In genomic region chr11:98360866-98361521, GRCm38 (mm10) we compare ENCODE assay signal across 10 mouse cellular contexts. TPM values are rescaled to one million over a fixed set of nuclear protein-coding genes. Genes with fewer than 3 reads are reported as not detected.
DNase-seq lines count a peak whose midpoint lies in the region; ATAC-seq and TF ChIP-seq lines count a peak whose summit lies in the region.
"Had no signal": no experiment of that assay in that cellular context is flagged by ENCODE, and none has a peak within 500 bp of the region (broad histone marks: within the 10 kb centered on the region; RNA-seq: fewer than 3 reads in every experiment).

No protein-coding gene starts in this region.

- peaks cover 29% of the 10 kb centered on the region for H3K4me1 ChIP-seq in kidney, postnatal 0 days (replicated peaks; ENCODE audit: insufficient read depth, low read length)
- H3K4me1 ChIP-seq in embryonic facial prominence, embryonic 10.5 days, result peaks cover 54% of the 10 kb centered on the region
- peaks cover 49% of the 10 kb centered on the region for H3K4me1 ChIP-seq in intestine, embryonic 15.5 days (replicated peaks)

- no peaks in the 10 kb centered on the region for H3K9me3 ChIP-seq in kidney, postnatal 0 days (replicated peaks; ENCODE audit: low read length)
- H3K9me3 ChIP-seq in embryonic facial prominence, embryonic 10.5 days, result no peaks in the 10 kb centered on the region
- H3K9me3 ChIP-seq in intestine, embryonic 15.5 days, result no peaks in the 10 kb centered on the region

- H3K4me2 ChIP-seq in kidney, postnatal 0 days (ENCODE audit: low read length), result 0 out of 2 replicates have a peak overlapping the region, but pooled peaks have one; percentile 1
- no peak overlapping the region for H3K4me2 ChIP-seq in intestine, embryonic 15.5 days (replicated peaks)
- H3K4me2 ChIP-seq in myocyte (ENCODE audit: low read depth), result peak overlapping the region; percentile 61

- no peak for TF ChIP-seq POLR2A in myocyte (IDR thresholded peaks at IDR 0.05; ENCODE audit: insufficient read length, low read depth)

- no peak for DNase-seq in kidney, postnatal 0 days (ENCODE audit: low spot score)
- no peak for DNase-seq in kidney, postnatal 4 days
- DNase-seq in embryonic facial prominence, embryonic 10.5 days (ENCODE audit: low spot score), result peak; percentile 24
- DNase-seq in gastrocnemius, postnatal 4 days (ENCODE audit: low spot score in 2 of 2), result no peak
- DNase-seq in urinary bladder, adult 2 months (ENCODE audit: low spot score), result no peak
- DNase-seq in thymus, postnatal 4 days, result no peak

- H3K79me2 ChIP-seq in myocyte (ENCODE audit: control insufficient read depth, insufficient read depth), result peaks cover 32% of the 10 kb centered on the region

- H3K27ac ChIP-seq in kidney, postnatal 0 days, result peak overlapping the region; percentile 42; the same call in 1 of the 2 replicates
- peak overlapping the region; percentile 80 for H3K27ac ChIP-seq in embryonic facial prominence, embryonic 10.5 days (replicated peaks)
- H3K27ac ChIP-seq in intestine, embryonic 15.5 days, result peak overlapping the region; percentile 24; the same call in 1 of the 2 replicates

- WGBS in kidney, postnatal 0 days, result 45% methylated on average over 9 of the region's 9 CpGs
- 44% methylated on average over 9 of the region's 9 CpGs for WGBS in embryonic facial prominence, embryonic 10.5 days
- 61% methylated on average over 9 of the region's 9 CpGs for WGBS in intestine, embryonic 15.5 days

- no peak for ATAC-seq in kidney, postnatal 0 days (replicated peaks; ENCODE audit: low FRiP score, low read depth)
- no peak for ATAC-seq in intestine, embryonic 15.5 days

- H3K9ac ChIP-seq in kidney, postnatal 0 days (ENCODE audit: low read depth, low read length), result 0 out of 2 replicates have a peak overlapping the region, but pooled peaks have one; percentile 31
- H3K9ac ChIP-seq in intestine, embryonic 15.5 days, result no peak overlapping the region

- no peak for TF ChIP-seq CTCF in kidney, postnatal 0 days (IDR thresholded peaks at IDR 0.05; ENCODE audit: low read depth)

- H3K4me3 ChIP-seq in kidney, postnatal 0 days (replicated peaks; ENCODE audit: low read depth, low read length), result no peak overlapping the region
- peak overlapping the region; percentile 36 for H3K4me3 ChIP-seq in embryonic facial prominence, embryonic 10.5 days
- no peak overlapping the region for H3K4me3 ChIP-seq in intestine, embryonic 15.5 days (replicated peaks)
- H3K4me3 ChIP-seq in myocyte, result no peak overlapping the region

- no peak overlapping the region for H3ac ChIP-seq in myocyte (ENCODE audit: control insufficient read depth, insufficient read length)

- H3K36me3 ChIP-seq in kidney, postnatal 0 days (ENCODE audit: insufficient read depth, low read length), result no peaks in the 10 kb centered on the region
- no peaks in the 10 kb centered on the region for H3K36me3 ChIP-seq in embryonic facial prominence, embryonic 10.5 days (replicated peaks)
- H3K36me3 ChIP-seq in intestine, embryonic 15.5 days, result no peaks in the 10 kb centered on the region
- no peaks in the 10 kb centered on the region for H3K36me3 ChIP-seq in myocyte (ENCODE audit: control insufficient read depth, insufficient read depth)

- H3K27me3 ChIP-seq in kidney, postnatal 0 days (ENCODE audit: insufficient read depth, low read length), result no peaks in the 10 kb centered on the region
- peaks cover 16% of the 10 kb centered on the region for H3K27me3 ChIP-seq in embryonic facial prominence, embryonic 10.5 days (replicated peaks; ENCODE audit: low read depth, poor library complexity, severe bottlenecking)
- H3K27me3 ChIP-seq in intestine, embryonic 15.5 days (replicated peaks), result no peaks in the 10 kb centered on the region
- no peaks in the 10 kb centered on the region for H3K27me3 ChIP-seq in myocyte (ENCODE audit: control insufficient read depth, insufficient read depth, insufficient read length)

TF ChIP-seq in myocyte, 11 proteins besides CTCF, POLR2A, EP300 and RAD21:
- peak in 1 of 3 experiments; percentile 44 for TF ChIP-seq MYOD1 (IDR thresholded peaks at IDR 0.05; ENCODE audit: control insufficient read depth in 1 of 3, insufficient read length in 2 of 3, low read depth in 2 of 3)
- TF ChIP-seq MYOG (IDR thresholded peaks at IDR 0.05; ENCODE audit: control insufficient read depth in 1 of 3, insufficient read depth in 1 of 3, insufficient read length in 2 of 3, low read depth in 2 of 3), result peak in 1 of 3 experiments; percentile 8
- no peak for TF ChIP-seq USF1 (IDR thresholded peaks at IDR 0.05; ENCODE audit: low read depth)
TF ChIP-seq in myocyte: peak in this region for 2.

RNA-seq across cellular contexts. Expression of gene Stard3, which starts 2.8 kb away (rescaled TPM):
- 42.4 and 42.8 TPM in 2 replicates for polyA plus RNA-seq in kidney, postnatal 0 days (2015; fragmentation: Nextera tagmentation; extraction: Ambion mirVana)
- polyA plus RNA-seq in embryonic facial prominence, embryonic 10.5 days (2016; fragmentation: Nextera tagmentation; extraction: Ambion mirVana), result 40.8 and 41.7 TPM in 2 replicates
- polyA plus RNA-seq in intestine, embryonic 15.5 days (2015; fragmentation: Nextera tagmentation; extraction: Ambion mirVana), result 39.4 and 39.7 TPM in 2 replicates
- 25.8 TPM for polyA plus RNA-seq in myocyte (2012; fragmentation: generic; extraction: Trizol)
- 10 to 100 TPM; 14.1 to 16.9 TPM for total RNA-seq in gastrocnemius, postnatal 4 days (2021)
- 34.8 and 45.8 TPM in 2 replicates for polyA plus RNA-seq in urinary bladder, adult 2 months (2012; rRNA removed)

RNA-seq across cellular contexts. Expression of gene Ppp1r1b, which starts 12.8 kb away (rescaled TPM):
- polyA plus RNA-seq in kidney, postnatal 0 days (2015; fragmentation: Nextera tagmentation; extraction: Ambion mirVana), result 12.1 and 12.3 TPM in 2 replicates
- polyA plus RNA-seq in embryonic facial prominence, embryonic 10.5 days (2016; fragmentation: Nextera tagmentation; extraction: Ambion mirVana), result 0.26 and 0.30 TPM in 2 replicates
- polyA plus RNA-seq in intestine, embryonic 15.5 days (2015; fragmentation: Nextera tagmentation; extraction: Ambion mirVana), result 52.2 and 68.9 TPM in 2 replicates
- not detected for polyA plus RNA-seq in myocyte (2012; fragmentation: generic; extraction: Trizol)
- total RNA-seq in gastrocnemius, postnatal 4 days (2021), result under 1 TPM; 0.52 to 0.70 TPM
- 0.07 and 0.15 TPM in 2 replicates for polyA plus RNA-seq in urinary bladder, adult 2 months (2012; rRNA removed)

RNA-seq across cellular contexts. Expression of gene Tcap, which starts 22.6 kb away (rescaled TPM):
- polyA plus RNA-seq in kidney, postnatal 0 days (2015; fragmentation: Nextera tagmentation; extraction: Ambion mirVana), result 1.8 and 2.1 TPM in 2 replicates
- polyA plus RNA-seq in embryonic facial prominence, embryonic 10.5 days (2016; fragmentation: Nextera tagmentation; extraction: Ambion mirVana), result not detected in 2 replicates
- 0.25 TPM in 1 of 2 replicates, not detected in the other for polyA plus RNA-seq in intestine, embryonic 15.5 days (2015; fragmentation: Nextera tagmentation; extraction: Ambion mirVana)
- polyA plus RNA-seq in myocyte (2012; fragmentation: generic; extraction: Trizol), result 131 TPM
- total RNA-seq in gastrocnemius, postnatal 4 days (2021), result 100 to 1,000 TPM; 447 to 769 TPM
- polyA plus RNA-seq in urinary bladder, adult 2 months (2012; rRNA removed), result 7.0 and 9.0 TPM in 2 replicates
- polyA plus RNA-seq: testis, adult 2 months had no signal

RNA-seq across cellular contexts. Expression of gene Pnmt, which starts 25.3 kb away (rescaled TPM):
- polyA plus RNA-seq in kidney, postnatal 0 days (2015; fragmentation: Nextera tagmentation; extraction: Ambion mirVana), result 3.5 and 3.7 TPM in 2 replicates
- polyA plus RNA-seq in embryonic facial prominence, embryonic 10.5 days (2016; fragmentation: Nextera tagmentation; extraction: Ambion mirVana), result 0.17 and 0.30 TPM in 2 replicates
- polyA plus RNA-seq in intestine, embryonic 15.5 days (2015; fragmentation: Nextera tagmentation; extraction: Ambion mirVana), result 0.19 TPM in 1 of 2 replicates, not detected in the other
- 2.2 TPM for polyA plus RNA-seq in myocyte (2012; fragmentation: generic; extraction: Trizol)
- total RNA-seq in gastrocnemius, postnatal 4 days (2021), result under 1 TPM in 1 of 2 experiments, not detected in 1; 0.71 TPM
- polyA plus RNA-seq in urinary bladder, adult 2 months (2012; rRNA removed), result 0.10 TPM in 1 of 2 replicates, not detected in the other

RNA-seq across cellular contexts. Expression of gene Neurod2, which starts 31.5 kb away (rescaled TPM):
- polyA plus RNA-seq in kidney, postnatal 0 days (2015; fragmentation: Nextera tagmentation; extraction: Ambion mirVana), result not detected in 2 replicates
- 0.08 TPM in 1 of 2 replicates, not detected in the other for polyA plus RNA-seq in embryonic facial prominence, embryonic 10.5 days (2016; fragmentation: Nextera tagmentation; extraction: Ambion mirVana)
- 0.09 TPM in 2 replicates for polyA plus RNA-seq in intestine, embryonic 15.5 days (2015; fragmentation: Nextera tagmentation; extraction: Ambion mirVana)
- polyA plus RNA-seq in myocyte (2012; fragmentation: generic; extraction: Trizol), result not detected
- not detected for total RNA-seq in gastrocnemius, postnatal 4 days (2021)
- polyA plus RNA-seq in urinary bladder, adult 2 months (2012; rRNA removed), result not detected in 2 replicates
- polyA plus RNA-seq: lung, embryonic 16.5 days; testis, adult 2 months had no signal

Comparison
In these comparisons a context has a peak if more than half of its experiments do, and no peak if none do; other contexts are left out.
1. H3K27ac ChIP-seq: peak in every context shown above with its lines; median percentile 80 in embryonic facial prominence, embryonic 10.5 days; 42 in kidney, postnatal 0 days; 24 in intestine, embryonic 15.5 days.
2. RNA of gene Ppp1r1b, which starts 12.8 kb away (polyA plus RNA-seq): 52.2 to 68.9 TPM in intestine, embryonic 15.5 days and 12.1 to 12.3 TPM in kidney, postnatal 0 days; 0.26 to 0.30 TPM in embryonic facial prominence, embryonic 10.5 days, 0.07 to 0.15 TPM in urinary bladder, adult 2 months and not detected in myocyte (single experiment); every median in the first group is over 10 times any median in the second.
3. RNA of gene Tcap, which starts 22.6 kb away (polyA plus RNA-seq): 131 TPM in myocyte (single experiment); 7.0 to 9.0 TPM in urinary bladder, adult 2 months, 1.8 to 2.1 TPM in kidney, postnatal 0 days, 0.25 TPM in intestine, embryonic 15.5 days and not detected in embryonic facial prominence, embryonic 10.5 days; every median in the first group is over 10 times any median in the second.